Mouse (Mus musculus) heart, embryonic 11.5 days (tissue): ENCODE measurements around the gene Pcyt2. TPM values are rescaled to one million over a fixed set of nuclear protein-coding genes. Genes with fewer than 3 reads are reported as not detected.
A peak's percentile ranks its signal among the peaks of the same experiment; 100 is the strongest.

Experiments used
- ATAC-seq: fragments of 200-750 bp; cut with Nextera tagmentation; replicated peaks from 2 replicates; pipeline ENCODE4 v1.8.0; 2017; ENCODE audit warnings: moderate library complexity; ENCODE audit not compliant: insufficient number of reproducible peaks, low FRiP score, low TSS enrichment
- H3K27ac ChIP-seq: fragments of 300-500 bp; sonication (generic); 2 replicates; pipeline ENCODE4 v1.5.1; 2014; ENCODE audit warnings: mild to moderate bottlenecking, low read depth, low read length
- H3K27me3 ChIP-seq: fragments of 300-500 bp; sonication (generic); 2 replicates; pipeline ENCODE4 v1.6.1; 2014; ENCODE audit warnings: mild to moderate bottlenecking, low read length, mixed read lengths; ENCODE audit not compliant: control insufficient read depth, insufficient read depth
- H3K36me3 ChIP-seq: fragments of 300-500 bp; sonication (generic); 2 replicates; pipeline ENCODE4 v1.6.1; 2014; ENCODE audit warnings: mild to moderate bottlenecking, low read length, moderate library complexity, mixed read lengths; ENCODE audit not compliant: control insufficient read depth, insufficient read depth
- H3K4me1 ChIP-seq: fragments of 300-500 bp; sonication (generic); 2 replicates; pipeline ENCODE4 v1.6.1; 2014; ENCODE audit warnings: low read length; ENCODE audit not compliant: control insufficient read depth, insufficient read depth
- H3K4me2 ChIP-seq: fragments of 300-500 bp; sonication (generic); 2 replicates; pipeline ENCODE4 v1.6.1; 2014; ENCODE audit warnings: mild to moderate bottlenecking, moderate library complexity
- H3K4me3 ChIP-seq: fragments of 300-500 bp; sonication (generic); 2 replicates; pipeline ENCODE4 v1.5.1; 2014; ENCODE audit warnings: low read depth, low read length
- H3K9ac ChIP-seq: fragments of 300-500 bp; sonication (generic); 2 replicates; pipeline ENCODE4 v1.6.1; 2014; ENCODE audit warnings: mild to moderate bottlenecking, low read depth, low read length, moderate library complexity
- H3K9me3 ChIP-seq: fragments of 300-500 bp; sonication (generic); replicated peaks from 2 replicates; pipeline ENCODE4 v1.6.1; 2016; ENCODE audit warnings: low read length; ENCODE audit not compliant: control insufficient read depth
- WGBS: fragments of 180-500 bp; shearing (Covaris S2); extraction: QIAGEN DNeasy Blood & Tissue Kit; methylation state at CpG from one replicate; pipeline ENCODE4 v1.1.7; 2014; ENCODE audit not compliant: insufficient replicate concordance; 5-methylcytosine and 5-hydroxymethylcytosine counted together
- polyA plus RNA-seq: library from polyadenylated mRNA; unstranded; fragments of >200 nt; fragmentation: Nextera tagmentation; extraction: Ambion mirVana; gene quantifications from 2 replicates; pipeline ENCODE4 v1.2.1, GENCODE M21; 2014

Gene Pcyt2
- polyA plus RNA-seq, 1 experiment from 2014 or later, result 79.9 TPM

DNA sequence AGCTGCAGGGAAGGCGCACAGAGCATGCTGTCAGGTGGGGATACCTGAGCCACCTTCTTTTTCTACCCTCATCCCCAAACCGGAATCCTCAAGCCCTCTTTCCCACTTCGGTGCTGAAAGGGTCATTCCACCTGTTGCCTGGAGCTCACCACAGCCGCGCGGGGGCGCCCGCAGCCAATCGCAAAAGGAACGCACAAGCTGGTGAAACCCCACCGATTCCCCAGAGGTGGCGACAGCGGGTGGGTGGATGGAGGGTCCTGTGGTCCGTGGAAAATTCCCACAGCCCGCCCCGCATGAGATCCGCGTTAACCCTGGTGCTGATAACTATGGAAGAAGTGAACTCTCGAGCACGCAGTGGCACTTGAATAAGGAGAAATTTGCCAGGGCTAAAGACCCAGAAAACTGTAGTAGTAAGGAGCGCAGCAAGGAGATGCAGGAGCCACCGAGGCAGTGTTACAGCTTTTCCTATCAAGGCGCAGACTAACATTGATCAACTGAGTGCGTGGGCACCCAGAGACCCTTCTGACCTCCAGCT lies 41.2 kb upstream of the Pcyt2 start:
- Histone ChIP-seq H3K4me3 (peak overlapping the region; percentile 49), H3K36me3 (no peaks in the 10 kb centered on the region), H3K27ac (no peak overlapping the region), H3K4me1 (peaks cover 15% of the 10 kb centered on the region), H3K27me3 (peaks cover 76% of the 10 kb centered on the region), H3K4me2 (peak overlapping the region; percentile 81), H3K9me3 (no peaks in the 10 kb centered on the region), H3K9ac (no peak overlapping the region)
- no peak for ATAC-seq
- WGBS, result 4% methylated on average over 24 of the region's 24 CpGs

DNA sequence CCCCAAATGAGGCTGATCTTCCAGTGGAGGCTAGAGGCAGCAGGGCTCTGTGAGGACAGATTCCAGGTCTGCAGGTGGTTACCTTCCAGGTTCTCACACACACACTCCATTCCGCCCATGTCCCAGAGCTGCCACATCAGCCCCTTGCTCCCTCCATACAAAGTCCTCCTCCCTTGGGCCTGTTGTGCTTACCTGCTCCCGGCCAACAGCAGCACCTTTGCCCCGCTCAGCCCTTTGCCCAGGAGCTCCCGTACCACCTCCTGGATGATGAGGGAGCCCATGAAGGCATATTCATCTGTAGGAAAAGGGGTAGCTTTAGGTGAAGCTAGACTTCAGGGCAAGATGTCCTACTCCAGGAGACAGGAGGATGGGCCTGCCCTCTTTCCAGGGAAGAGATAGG lies 39.6 kb upstream of the Pcyt2 start:
- no peaks in the 10 kb centered on the region for H3K9me3 ChIP-seq
- H3K36me3 ChIP-seq, result no peaks in the 10 kb centered on the region
- 85% methylated on average over 4 of the region's 4 CpGs for WGBS
- no peak overlapping the region for H3K27ac ChIP-seq
- peaks cover 11% of the 10 kb centered on the region for H3K4me1 ChIP-seq
- no peak overlapping the region for H3K4me2 ChIP-seq
- no peak overlapping the region for H3K9ac ChIP-seq
- ATAC-seq, result no peak
- H3K27me3 ChIP-seq, result peaks cover 66% of the 10 kb centered on the region
- no peak overlapping the region for H3K4me3 ChIP-seq

DNA sequence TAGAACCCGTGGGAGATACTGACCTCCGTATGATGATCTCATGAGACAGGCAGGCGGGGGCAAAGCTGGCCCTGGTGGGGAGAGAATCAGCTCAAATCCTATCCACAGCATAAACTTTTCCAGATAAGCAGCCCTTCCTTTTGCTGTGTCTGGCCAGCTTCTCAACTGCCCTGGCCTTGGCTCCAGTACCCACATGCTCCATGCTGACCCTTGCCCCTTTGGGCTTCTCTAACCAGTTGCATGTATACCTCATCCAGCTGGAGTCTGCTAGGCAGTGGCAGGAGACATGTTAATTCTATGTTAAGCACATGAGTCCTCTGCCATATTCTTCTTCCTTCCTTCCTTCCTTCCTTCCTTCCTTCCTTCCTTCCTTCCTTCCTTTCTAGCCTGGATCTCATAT lies 37.0 kb upstream of the Pcyt2 start:
- Histone ChIP-seq H3K9ac (no peak overlapping the region), H3K27me3 (peaks cover 41% of the 10 kb centered on the region), H3K9me3 (no peaks in the 10 kb centered on the region), H3K4me3 (no peak overlapping the region), H3K4me2 (no peak overlapping the region), H3K36me3 (no peaks in the 10 kb centered on the region), H3K4me1 (no peaks in the 10 kb centered on the region; the same call in 1 of the 2 replicates), H3K27ac (no peak overlapping the region)
- WGBS, result 71% methylated on average over 3 of the region's 3 CpGs
- no peak for ATAC-seq

DNA sequence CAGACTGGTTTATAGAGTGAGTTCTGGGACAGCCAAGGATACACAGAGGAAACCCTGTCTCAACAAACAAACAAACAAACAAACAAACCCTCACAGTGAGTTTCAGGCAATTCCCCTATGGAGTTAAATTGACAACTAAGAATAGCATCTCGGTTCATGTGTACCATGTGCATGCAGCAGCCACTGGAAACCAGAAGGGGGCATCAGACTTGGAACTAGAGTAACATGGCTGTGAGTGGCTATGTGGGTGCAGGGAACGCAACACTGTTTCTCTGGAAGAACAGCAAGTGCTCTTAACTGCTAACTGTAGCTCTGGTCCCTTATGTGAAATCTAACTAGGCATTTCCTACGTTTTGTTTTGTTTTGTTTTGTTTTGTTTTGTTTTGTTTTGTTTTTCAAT lies 34.1 kb upstream of the Pcyt2 start:
- Histone ChIP-seq H3K36me3 (no peaks in the 10 kb centered on the region), H3K27ac (no peak overlapping the region), H3K4me1 (peaks cover 9% of the 10 kb centered on the region), H3K4me3 (no peak overlapping the region), H3K9me3 (no peaks in the 10 kb centered on the region), H3K27me3 (peaks cover 22% of the 10 kb centered on the region), H3K4me2 (no peak overlapping the region), H3K9ac (no peak overlapping the region)
- 64% methylated on average over 3 of the region's 3 CpGs for WGBS
- no peak for ATAC-seq

DNA sequence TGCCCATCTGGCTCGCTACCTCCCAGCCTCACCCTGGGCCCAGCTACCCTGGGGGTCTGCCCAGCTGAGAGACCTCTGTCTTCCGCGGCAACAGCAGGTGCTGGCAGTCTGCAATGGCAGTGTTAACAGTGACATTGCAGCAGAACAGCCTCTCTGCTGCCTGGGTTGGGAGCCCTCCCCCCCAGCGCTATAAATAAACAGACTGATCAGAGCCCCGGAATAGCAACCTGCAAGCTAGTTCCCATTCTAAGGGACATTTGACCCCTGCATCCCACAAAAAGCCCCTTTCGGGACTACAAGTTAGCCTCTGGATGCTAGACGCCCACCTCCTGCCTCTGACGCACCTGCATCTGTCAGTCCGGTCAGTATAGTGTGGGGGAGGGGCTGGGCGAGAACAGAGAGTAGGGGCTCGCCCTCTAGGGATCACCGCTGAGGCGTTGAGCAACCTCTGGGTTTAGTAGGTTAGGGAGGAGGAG lies 30.3 kb upstream of the Pcyt2 start, which contains the start of gene Myadml2:
TSS of gene Myadml2 (minus strand) at position 158 of the 476 bp plus-strand sequence.
- Histone ChIP-seq H3K9me3 (no peaks in the 10 kb centered on the region), H3K9ac (peak within 1 kb of the TSS; percentile 71), H3K4me1 (peaks cover 16% of the 10 kb centered on the region), H3K27ac (peak within 1 kb of the TSS; percentile 90), H3K4me3 (peak within 1 kb of the TSS; percentile 49), H3K27me3 (peaks cover 13% of the 10 kb centered on the region), H3K4me2 (peak within 1 kb of the TSS; percentile 67), H3K36me3 (no peaks in the 10 kb centered on the region)
- WGBS, result 2% methylated on average over 13 of the region's 13 CpGs
- 0 out of 2 replicates have a peak, but pooled peaks have one; percentile 9 for ATAC-seq

DNA sequence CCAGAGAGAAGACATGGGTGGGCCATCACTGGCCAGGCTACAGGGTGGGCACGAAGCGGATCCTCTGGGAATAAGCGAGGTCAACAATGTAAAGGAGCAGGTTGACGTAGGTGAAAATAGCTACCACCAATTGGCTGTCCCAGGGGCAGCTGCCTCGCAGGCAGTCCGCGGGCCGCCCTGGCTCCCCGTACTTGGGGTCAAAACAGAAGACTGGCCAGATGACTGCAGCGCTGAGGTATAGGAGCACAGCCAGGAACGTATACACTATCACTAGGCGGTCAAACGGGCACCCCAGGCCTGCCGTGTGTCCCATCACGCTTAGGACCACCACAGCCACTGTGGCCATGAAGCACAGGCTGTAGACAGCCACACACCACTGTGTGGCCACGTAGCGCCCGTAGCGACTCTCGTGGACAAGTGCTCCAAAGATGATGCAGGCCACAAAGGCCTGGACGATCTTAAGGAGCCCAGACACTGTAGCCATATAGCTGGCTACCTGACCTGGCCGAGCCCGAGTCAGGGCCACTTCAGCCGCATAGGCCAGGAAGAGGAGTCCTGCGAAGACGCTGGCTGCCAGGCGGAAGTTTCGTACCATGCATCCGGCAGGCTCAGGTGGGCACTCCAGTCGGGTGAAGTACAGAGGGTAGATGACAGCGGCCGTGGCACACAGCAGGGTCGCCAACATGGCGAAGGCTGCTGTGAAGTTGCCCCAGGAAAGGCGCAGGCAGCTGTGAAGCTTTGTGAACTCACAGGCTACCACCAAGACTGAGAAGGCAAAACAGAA lies 29.5 kb upstream of the Pcyt2 start:
- peaks cover 23% of the 10 kb centered on the region for H3K4me1 ChIP-seq
- peak overlapping the region; percentile 71 for H3K9ac ChIP-seq
- peaks cover 19% of the 10 kb centered on the region for H3K27me3 ChIP-seq
- peak overlapping the region; percentile 67 for H3K4me2 ChIP-seq
- H3K9me3 ChIP-seq, result no peaks in the 10 kb centered on the region
- peak overlapping the region; percentile 49 for H3K4me3 ChIP-seq
- peak overlapping the region; percentile 90 for H3K27ac ChIP-seq
- no peaks in the 10 kb centered on the region for H3K36me3 ChIP-seq
- no peak for ATAC-seq
- WGBS, result 66% methylated on average over 35 of the region's 35 CpGs

DNA sequence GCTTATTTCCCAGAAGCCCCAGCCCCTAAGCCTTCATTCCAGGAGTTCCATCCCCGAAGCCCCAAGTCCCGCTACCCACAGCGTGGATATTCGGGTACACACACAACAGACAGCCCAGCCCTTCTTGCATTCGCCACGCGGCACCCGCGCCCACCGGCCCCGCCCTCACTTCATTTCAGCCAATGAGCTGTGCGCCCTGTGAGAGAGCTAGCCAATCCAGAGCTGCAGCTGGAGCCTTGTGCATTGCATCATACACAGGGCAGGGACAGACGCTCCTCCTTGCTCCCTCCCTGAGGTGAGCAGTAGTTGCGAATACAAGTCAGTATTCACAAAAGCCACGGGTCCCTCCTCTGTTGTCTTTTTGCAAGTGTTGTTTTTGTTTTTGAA lies 25.9 kb upstream of the Pcyt2 start, which contains the start of gene Pycr1:
TSS of gene Pycr1 (minus strand) at position 169 of the 387 bp plus-strand sequence.
- WGBS, result 0% methylated on average over 15 of the region's 15 CpGs
- peak; percentile 96 for ATAC-seq
- H3K4me1 ChIP-seq, result peaks cover 23% of the 10 kb centered on the region
- H3K4me2 ChIP-seq, result peak within 1 kb of the TSS; percentile 98
- H3K9ac ChIP-seq, result peak within 1 kb of the TSS; percentile 75
- no peaks in the 10 kb centered on the region for H3K36me3 ChIP-seq
- peaks cover 19% of the 10 kb centered on the region for H3K27me3 ChIP-seq
- H3K9me3 ChIP-seq, result no peaks in the 10 kb centered on the region
- peak within 1 kb of the TSS; percentile 49 for H3K4me3 ChIP-seq
- peak within 1 kb of the TSS; percentile 17; the same call in 1 of the 2 replicates for H3K27ac ChIP-seq

DNA sequence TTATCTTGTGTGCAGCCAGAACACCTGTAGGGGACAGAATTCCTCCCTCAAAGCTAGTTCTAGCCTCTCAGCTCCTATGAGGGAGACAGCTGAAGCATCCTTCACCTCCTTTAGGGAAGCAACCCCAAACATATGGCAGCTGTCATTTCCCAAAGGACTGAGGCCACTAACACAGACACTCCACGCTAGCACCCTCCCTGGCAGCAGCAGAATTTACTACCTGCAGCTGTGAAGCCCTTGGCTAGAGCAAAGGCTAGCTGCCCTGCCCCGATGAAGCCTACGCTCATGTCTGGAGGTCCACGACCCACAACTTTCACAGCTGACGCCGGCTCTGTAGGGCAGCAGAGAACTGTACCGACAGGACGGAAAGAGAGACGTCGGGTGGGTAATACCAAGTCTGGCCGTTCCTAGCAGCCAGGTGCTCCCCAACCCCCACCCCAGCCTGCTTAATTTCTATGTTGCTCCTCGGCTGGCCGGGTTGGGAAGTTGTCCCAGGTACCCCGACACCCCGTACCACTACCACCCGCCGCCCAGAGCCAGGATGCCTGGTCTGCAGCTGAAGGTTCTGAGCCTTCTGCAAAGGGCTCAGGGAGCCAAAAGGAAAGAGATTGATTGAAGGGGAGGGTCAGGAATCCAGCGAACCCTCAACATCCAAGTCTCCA lies 25.3 kb upstream of the Pcyt2 start:
- WGBS, result 2% methylated on average over 18 of the region's 18 CpGs
- Histone ChIP-seq H3K27ac (0 out of 2 replicates have a peak overlapping the region, but pooled peaks have one; percentile 15), H3K4me2 (peak overlapping the region; percentile 98), H3K27me3 (peaks cover 17% of the 10 kb centered on the region), H3K9me3 (no peaks in the 10 kb centered on the region), H3K4me1 (peaks cover 23% of the 10 kb centered on the region), H3K9ac (peak overlapping the region; percentile 75), H3K36me3 (no peaks in the 10 kb centered on the region), H3K4me3 (peak overlapping the region; percentile 49)
- ATAC-seq, result peak; percentile 50; the same call in 1 of the 2 replicates
